Mouse (Mus musculus) layer of hippocampus, adult 8-10 months (tissue): ENCODE data around the gene Iyd. TPM values are rescaled to one million over a fixed set of nuclear protein-coding genes. Genes with fewer than 3 reads are reported as not detected.
A peak's percentile ranks its signal among the peaks of the same experiment; 100 is the strongest.

Experiments
- DNase-seq, 2 experiments: peaks; one replicate each; pipeline ENCODE4 v3.0.0; 2022; ENCODE audit warnings: low spot score in 2 of 2
- total RNA-seq, 4 experiments: library from RNA; stranded (reverse); gene quantifications; 2 replicates each; pipeline ENCODE4 v1.2.4; 2022

Gene Iyd
- total RNA-seq, 4 experiments from 2014 or later, result 3.2 to 5.5 (median 4.3) TPM

DNA sequence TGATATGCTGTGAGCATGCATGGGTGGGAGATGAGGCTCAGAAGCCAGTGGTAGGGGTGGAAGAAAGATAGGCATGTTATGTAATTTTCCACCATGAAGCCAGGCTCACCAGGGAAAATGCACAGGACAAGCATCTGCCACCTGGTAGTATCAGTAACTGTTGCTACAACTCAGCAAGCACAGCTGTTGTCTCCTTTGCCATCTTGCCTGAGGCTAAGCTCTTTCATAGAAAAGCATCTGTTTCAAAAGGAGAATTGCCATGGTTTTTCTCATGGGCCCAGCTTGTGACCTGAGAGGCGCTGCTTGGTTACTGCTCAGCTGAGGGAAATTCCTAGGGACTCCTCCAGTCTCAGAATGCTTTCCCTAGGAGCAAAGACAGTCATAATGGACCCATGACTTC, 3.7 kb upstream of the Iyd start:
- DNase-seq, result peak in 1 of 2 experiments; percentile 18

DNA sequence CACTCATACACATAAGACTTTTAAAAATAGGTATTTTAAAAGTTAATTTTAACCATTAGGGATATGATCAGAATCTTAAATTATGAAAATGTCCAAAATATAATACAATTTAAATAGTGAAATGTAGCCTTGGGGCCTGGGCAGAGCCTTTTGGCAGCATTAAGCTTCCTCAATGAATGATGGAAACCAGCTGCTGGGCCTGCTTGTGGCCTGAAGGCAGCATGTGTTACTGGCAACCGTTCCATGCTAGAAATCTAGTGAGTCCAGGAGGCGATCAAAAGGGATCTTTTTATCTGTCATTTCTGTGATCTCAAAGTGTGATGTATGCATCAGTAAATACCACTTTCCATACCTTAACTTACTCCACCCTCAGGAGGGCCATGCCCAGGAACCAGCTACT, 9.3 kb downstream of the Iyd start:
- DNase-seq, result no peak

DNA sequence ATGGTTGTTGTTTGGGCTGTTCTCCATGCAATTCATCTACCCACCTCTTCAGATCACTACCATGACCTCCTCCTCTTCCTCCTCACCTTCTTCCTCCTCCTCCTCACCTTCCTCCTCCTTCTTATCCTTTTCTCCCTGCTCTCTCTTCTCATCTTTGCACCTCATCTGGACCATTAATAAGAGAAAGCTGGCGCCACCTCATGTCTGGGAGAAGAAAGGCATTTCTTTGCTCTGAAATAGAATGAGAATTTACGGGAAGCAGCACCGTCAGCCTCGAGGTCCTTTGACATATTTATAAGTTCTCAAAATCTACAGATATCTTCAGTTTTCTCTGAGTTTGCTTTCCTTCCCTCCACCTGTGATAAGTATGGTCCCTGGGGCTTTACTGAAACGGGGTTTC, 15.1 kb downstream of the Iyd start:
- DNase-seq, result no peak

DNA sequence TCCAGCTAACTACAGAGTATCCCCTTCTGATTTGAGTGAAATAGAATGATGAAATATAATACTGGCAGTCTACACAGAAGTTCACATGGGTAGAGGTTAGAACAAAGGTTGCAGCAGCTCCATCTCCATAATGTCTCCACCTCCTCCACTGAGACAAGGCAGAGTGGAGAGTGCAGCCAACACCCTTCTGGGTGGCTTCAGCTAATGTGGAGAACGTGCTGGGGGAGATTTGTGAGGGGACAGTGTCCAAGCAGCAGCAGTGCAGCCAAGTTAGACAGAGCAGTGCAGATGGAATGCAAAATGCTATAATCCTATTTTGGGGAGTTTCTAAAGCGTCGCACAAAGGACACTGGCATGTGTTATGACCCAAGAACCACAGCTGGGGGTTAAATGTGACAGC, 16.5 kb downstream of the Iyd start:
- DNase-seq, result no peak

GRCm38 (mm10) chr10:3559136-3559535, 19.1 kb downstream of the Iyd start:
- DNase-seq, result no peak

DNA sequence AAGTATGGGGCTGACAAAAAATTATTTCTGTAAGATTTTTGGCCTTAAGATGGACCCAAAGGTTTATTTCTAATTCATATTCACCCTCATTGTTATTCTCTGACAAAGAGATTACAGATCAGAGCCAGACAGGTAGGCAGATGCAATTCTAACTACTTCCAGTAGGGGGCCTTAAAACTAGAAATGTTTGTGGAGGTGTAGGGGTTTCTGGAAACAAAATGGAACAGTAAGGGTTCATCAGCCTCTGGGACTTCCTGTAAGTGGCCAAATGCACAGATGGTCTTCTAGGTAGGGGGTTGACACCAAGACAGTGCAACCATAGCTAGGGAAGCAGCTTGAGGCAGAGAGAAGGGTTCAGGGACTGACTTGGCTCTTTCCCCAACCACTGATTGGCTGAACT, 22.1 kb downstream of the Iyd start:
- no peak for DNase-seq

DNA sequence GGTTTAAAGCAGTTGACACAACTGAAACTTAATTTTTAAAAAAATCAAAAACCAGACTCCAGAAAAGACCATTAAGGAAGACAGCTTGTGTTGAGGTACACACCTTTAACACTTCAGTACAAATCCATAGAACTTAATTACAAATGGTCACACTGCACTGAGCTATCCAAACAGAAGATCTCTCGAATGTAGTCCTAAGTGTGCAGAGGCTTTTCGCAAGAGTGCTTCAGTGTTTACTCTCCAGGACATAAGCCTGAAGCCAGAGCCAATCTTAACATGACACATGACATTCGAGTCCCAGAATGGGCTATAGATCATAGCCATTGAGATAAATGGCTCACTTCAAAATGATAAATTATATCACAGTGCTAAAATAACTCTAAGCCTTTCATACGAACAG, 25.1 kb downstream of the Iyd start:
- DNase-seq, result no peak

DNA sequence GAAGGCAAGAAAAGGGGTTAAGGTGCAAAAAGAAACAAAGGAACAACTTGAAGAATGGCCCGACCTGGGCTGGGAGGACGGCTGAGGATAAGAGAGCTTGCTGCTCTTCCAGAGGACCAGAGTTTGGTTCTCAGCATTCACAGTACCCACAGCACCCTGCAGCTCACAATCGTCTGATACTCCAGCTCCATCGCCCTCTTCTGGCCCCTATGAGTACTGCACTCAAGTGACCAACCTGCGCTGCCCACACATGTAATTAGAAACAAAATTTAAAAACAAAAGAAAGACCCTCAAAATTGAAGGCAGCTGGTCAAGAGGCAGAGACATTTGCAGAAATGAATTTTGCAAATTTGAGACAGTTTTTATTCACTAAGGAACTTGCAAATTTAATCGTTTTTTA, 27.8 kb downstream of the Iyd start:
- DNase-seq, result no peak

GRCm38 (mm10) chr10:3572723-3573649, 32.9 kb downstream of the Iyd start:
- DNase-seq, result peak; percentile 33 to 36

- no peak for DNase-seq
These were observed 34.0 kb downstream of the Iyd start for GRCm38 (mm10) chr10:3573905-3574500.

- no peak for DNase-seq
These were observed 50.6 kb downstream of the Iyd start for GRCm38 (mm10) chr10:3590632-3591031.

DNA sequence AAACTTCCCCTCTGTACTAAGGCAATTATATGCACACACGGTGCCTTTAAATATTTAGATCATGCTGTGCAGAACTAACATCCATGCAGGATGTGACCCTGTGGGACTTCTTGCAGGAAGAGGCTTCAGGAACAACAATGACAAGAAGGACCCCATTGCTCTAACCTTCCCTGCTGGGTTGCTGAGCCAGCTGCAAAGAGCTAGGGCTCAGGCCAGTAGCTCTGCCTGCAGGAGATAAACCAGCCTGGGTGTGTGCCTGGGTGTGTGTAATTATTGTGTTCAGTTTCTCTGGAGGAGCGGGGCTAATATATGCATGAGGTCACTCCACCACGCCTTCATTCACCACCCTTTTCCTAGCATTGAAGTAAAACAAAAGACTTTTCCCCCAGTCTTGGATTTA, 51.8 kb downstream of the Iyd start:
- no peak for DNase-seq

DNA sequence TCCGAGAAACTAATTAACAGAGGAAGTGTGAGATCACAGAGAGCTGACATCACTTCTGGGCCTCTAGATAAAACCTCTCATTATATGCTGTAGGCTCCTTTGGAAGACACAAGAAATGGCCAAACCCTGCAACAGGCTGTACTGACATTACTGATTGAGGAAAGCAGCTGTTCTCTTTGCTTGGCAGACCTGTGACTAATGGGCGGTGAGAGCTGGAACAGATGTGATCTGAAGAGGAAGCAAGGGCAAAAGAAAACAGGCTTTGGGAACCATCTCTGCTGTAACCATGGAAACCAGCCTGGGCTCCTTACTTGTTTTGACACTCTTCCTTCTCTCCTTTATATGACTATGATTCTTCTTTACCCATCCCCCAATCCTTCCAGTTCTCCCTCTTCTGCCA, 56.7 kb downstream of the Iyd start:
- no peak for DNase-seq

DNA sequence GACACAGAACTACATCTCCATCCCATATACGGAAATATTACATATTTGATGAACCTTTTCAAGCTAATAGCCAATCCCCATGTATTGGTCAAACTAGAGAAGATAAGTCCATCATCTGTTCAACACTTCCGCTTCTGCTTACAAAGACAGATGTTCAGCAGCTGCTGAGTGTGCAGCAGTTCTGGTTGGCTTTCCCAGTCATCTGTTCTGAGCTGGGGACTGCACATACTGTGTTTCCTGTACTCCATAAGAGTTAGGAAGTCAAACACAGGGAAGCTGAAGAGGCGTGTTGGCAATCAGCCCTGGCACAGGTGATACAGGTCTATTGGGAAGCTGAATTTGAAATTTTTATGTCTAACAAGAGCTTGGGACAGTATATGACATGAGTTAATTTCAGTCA, 57.7 kb downstream of the Iyd start:
- no peak for DNase-seq

Other genes starting within 250 kb of the Iyd start
- gene Ppp1r14c, start 174.2 kb upstream of the Iyd start, total RNA-seq, result 10 to 100 TPM; 16.8 to 18.5 (median 17.7) TPM
- gene Plekhg1, start 200.1 kb downstream of the Iyd start, total RNA-seq, result 10 to 100 TPM; 11.8 to 16.1 (median 14.9) TPM